Mouse (Mus musculus): ENCODE data around the gene Mtln. TPM values are rescaled to one million over a fixed set of nuclear protein-coding genes. Genes with fewer than 3 reads are reported as not detected.

Gene Mtln
- polyA plus RNA-seq, 1 experiment from 2014 or later: 40.5 TPM

GRCm38 (mm10) chr2:127751849-127752610 lies 40.3 kb downstream of the Mtln start:
- Histone ChIP-seq H3K27ac (ENCODE audit: poor library complexity, severe bottlenecking) (no peak overlapping the region), H3K36me3 (no peaks in the 10 kb centered on the region; the same call in 1 of the 2 replicates), H3K9me3 (replicated peaks) (no peaks in the 10 kb centered on the region), H3K4me1 (replicated peaks) (peaks cover 3% of the 10 kb centered on the region; the same call in 1 of the 2 replicates), H3K9ac (no peak overlapping the region), H3K27me3 (replicated peaks) (no peaks in the 10 kb centered on the region), H3K4me3 (no peak overlapping the region), H3K4me2 (no peak overlapping the region)
- ATAC-seq (ENCODE audit: insufficient number of reproducible peaks, low FRiP score): no peak
- WGBS: 68% methylated on average over 11 of the region's 11 CpGs

GRCm38 (mm10) chr2:127749376-127749775 lies 42.9 kb downstream of the Mtln start:
- Histone ChIP-seq H3K36me3 (no peaks in the 10 kb centered on the region), H3K4me2 (no peak overlapping the region), H3K4me1 (replicated peaks) (no peaks in the 10 kb centered on the region), H3K4me3 (no peak overlapping the region), H3K9me3 (replicated peaks) (no peaks in the 10 kb centered on the region), H3K27me3 (replicated peaks) (no peaks in the 10 kb centered on the region), H3K27ac (ENCODE audit: poor library complexity, severe bottlenecking) (no peak overlapping the region), H3K9ac (no peak overlapping the region)
- ATAC-seq (ENCODE audit: insufficient number of reproducible peaks, low FRiP score): no peak
- 45% methylated on average over 1 of the region's 1 CpGs for WGBS

GRCm38 (mm10) chr2:127748316-127748715 lies 44.0 kb downstream of the Mtln start:
- no peak for ATAC-seq (ENCODE audit: insufficient number of reproducible peaks, low FRiP score)
- no peaks in the 10 kb centered on the region for H3K4me1 ChIP-seq (replicated peaks)
- WGBS: 74% methylated on average over 7 of the region's 7 CpGs

GRCm38 (mm10) chr2:127742637-127743036 lies 49.7 kb downstream of the Mtln start:
- WGBS: 77% methylated on average over 3 of the region's 3 CpGs
- Histone ChIP-seq H3K4me2 (no peak overlapping the region), H3K9me3 (replicated peaks) (no peaks in the 10 kb centered on the region), H3K27ac (ENCODE audit: poor library complexity, severe bottlenecking) (no peak overlapping the region), H3K36me3 (no peaks in the 10 kb centered on the region), H3K27me3 (replicated peaks) (no peaks in the 10 kb centered on the region), H3K9ac (no peak overlapping the region), H3K4me1 (replicated peaks) (no peaks in the 10 kb centered on the region), H3K4me3 (no peak overlapping the region)
- ATAC-seq (ENCODE audit: insufficient number of reproducible peaks, low FRiP score): no peak

More at GRCm38 (mm10) chr2:127748316-127748715, 44.0 kb downstream of the Mtln start:
- Histone ChIP-seq H3K9me3 (replicated peaks) (no peaks in the 10 kb centered on the region), H3K27me3 (replicated peaks) (no peaks in the 10 kb centered on the region), H3K36me3 (no peaks in the 10 kb centered on the region), H3K9ac (no peak overlapping the region), H3K4me3 (no peak overlapping the region), H3K27ac (ENCODE audit: poor library complexity, severe bottlenecking) (no peak overlapping the region), H3K4me2 (no peak overlapping the region)

Other genes starting within 250 kb of the Mtln start
- gene Zfp661, start 205.4 kb downstream of the Mtln start, polyA plus RNA-seq (2016; fragmentation: Nextera tagmentation; extraction: Ambion mirVana): 2.4 and 2.9 TPM in 2 replicates
- 138 and 144 TPM in 2 replicates for gene Mrps5, start 205.3 kb downstream of the Mtln start, polyA plus RNA-seq (2016; fragmentation: Nextera tagmentation; extraction: Ambion mirVana)
- gene Mal, start 135.8 kb downstream of the Mtln start, polyA plus RNA-seq (2016; fragmentation: Nextera tagmentation; extraction: Ambion mirVana): 1.1 and 1.5 TPM in 2 replicates
- 3.4 and 3.5 TPM in 2 replicates for gene Mall, start 62.6 kb downstream of the Mtln start, polyA plus RNA-seq (2016; fragmentation: Nextera tagmentation; extraction: Ambion mirVana)
- 14.8 and 15.6 TPM in 2 replicates for gene Nphp1, start 3.6 kb downstream of the Mtln start, polyA plus RNA-seq (2016; fragmentation: Nextera tagmentation; extraction: Ambion mirVana)
- gene Bub1, start 39.4 kb upstream of the Mtln start, polyA plus RNA-seq (2016; fragmentation: Nextera tagmentation; extraction: Ambion mirVana): 50.0 and 54.9 TPM in 2 replicates
- gene Acoxl, start 46.4 kb upstream of the Mtln start, polyA plus RNA-seq (2016; fragmentation: Nextera tagmentation; extraction: Ambion mirVana): 0.19 and 0.32 TPM in 2 replicates